Mouse (Mus musculus) Patski (cell line): ENCODE results near the gene Styxl1. TPM values are rescaled to one million over a fixed set of nuclear protein-coding genes. Genes with fewer than 3 reads are reported as not detected.

Experiments used
- ATAC-seq: fragments of 100-300 bp; one replicate; pipeline ENCODE4 v1.8.0; 2021
- CTCF ChIA-PET: fragments of 350-600 bp; sonication (Branson Sonifier 250); formaldehyde crosslinking; loops from one replicate; lab custom pipeline; 2022; ENCODE audit warnings: inconsistent platforms; lab: Charles Lee
- POLR2A ChIA-PET: fragments of 350-600 bp; sonication (Branson Sonifier 250); formaldehyde crosslinking; loops from one replicate; lab custom pipeline; 2022; ENCODE audit warnings: antibody characterized with exemption, inconsistent platforms; lab: Charles Lee
- DNase-seq: peaks from one replicate; pipeline ENCODE4 v3.0.0-alpha.2; 2011; ENCODE audit warnings: low read depth, low spot score
- H3K27me3 ChIP-seq: fragments of 371-371 bp; one replicate; pipeline ENCODE4 v1.5.1; 2021
- CTCF ChIP-seq: fragments of 100-300 bp; IDR thresholded peaks from one replicate; pipeline ENCODE4 v1.5.1; 2021
- in situ Hi-C: fragments of 300-500 bp; cut with MboI; formaldehyde crosslinking; loops from 3 replicates; pipeline ENCODE4 v1.11.1; 2018; ENCODE audit warnings: low pct_unique_long_range_greater_than_20kb, mixed read lengths
- polyA plus RNA-seq: library from polyadenylated mRNA; unstranded; gene quantifications from one replicate; pipeline ENCODE4 v1.2.3, GENCODE M21; 2021

Styxl1 gene
- polyA plus RNA-seq, 1 experiment from 2014 or later: 1.5 TPM

DNA sequence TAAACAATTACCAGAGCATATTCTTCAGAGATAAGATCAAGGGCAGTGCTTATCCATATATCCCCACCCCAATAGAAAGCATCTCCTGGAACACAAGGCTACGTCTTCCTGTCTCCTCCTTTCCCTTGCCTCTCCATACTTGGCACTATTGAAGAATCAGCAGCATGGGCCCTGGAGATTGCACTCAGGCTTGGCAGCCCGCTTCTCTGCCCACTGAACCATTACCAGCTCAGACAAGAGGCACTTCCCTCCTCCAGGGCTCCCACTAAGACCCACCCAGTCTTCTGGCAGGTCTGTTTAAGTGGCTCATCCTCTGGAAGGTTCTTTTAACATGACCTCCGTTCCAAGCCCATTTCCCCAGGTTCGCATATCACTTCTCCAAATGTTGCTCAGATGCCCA is 1.6 kb downstream of the Styxl1 start:
- POLR2A ChIA-PET: no interaction called here

DNA sequence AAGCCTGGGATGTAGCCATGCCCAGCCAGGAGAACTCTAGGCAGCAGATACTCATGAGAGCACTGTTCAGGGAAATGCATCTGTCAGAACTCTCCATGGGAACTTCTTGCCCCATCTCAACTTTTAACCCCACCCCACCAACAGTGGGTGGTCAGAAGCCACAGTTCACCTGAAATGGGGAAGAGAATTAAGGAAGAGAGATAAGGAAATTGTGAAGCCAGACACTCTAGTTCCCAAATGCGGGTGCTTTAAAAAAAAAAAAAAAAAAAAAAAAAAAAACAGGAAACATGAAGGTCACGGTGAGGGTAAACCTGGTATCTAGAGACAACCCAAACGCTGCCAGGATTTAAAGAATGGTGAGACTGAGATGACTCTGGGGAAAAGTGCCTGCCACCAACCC is 5.7 kb downstream of the Styxl1 start:
- TF ChIP-seq CTCF: no peak
- POLR2A ChIA-PET: no interaction called here
- ATAC-seq: no peak

More for the DNA sequence above, 1.6 kb downstream of the Styxl1 start:
- in situ Hi-C loops: no loop called here
- ATAC-seq (no peak), DNase-seq (no peak)
- H3K27me3 ChIP-seq: no peaks in the 10 kb centered on the region
- CTCF ChIA-PET: interaction anchor here (2.1 kb wide), 1 partner anchor 146 kb away, joined by 8 read pairs; no protein-coding TSS in a partner anchor
- no peak for TF ChIP-seq CTCF

DNA sequence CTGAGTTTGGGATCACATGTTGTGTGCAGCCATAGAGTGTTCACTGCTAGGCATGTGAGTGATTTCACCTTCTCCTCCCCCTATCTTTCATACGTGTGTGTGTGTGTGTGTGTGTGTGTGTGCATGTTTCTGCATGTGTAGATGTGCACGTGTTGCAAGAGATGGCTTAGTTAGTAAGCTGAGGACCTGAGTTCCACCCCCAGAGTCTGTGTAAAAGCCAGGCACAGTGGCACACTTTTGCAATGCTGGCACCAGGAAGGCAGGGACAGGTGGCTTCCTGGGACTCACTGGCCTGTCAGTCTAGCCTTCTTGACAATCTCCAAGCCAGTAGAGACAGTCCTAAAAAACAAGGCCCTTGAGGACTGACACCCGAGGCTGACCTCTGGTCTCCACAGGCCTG is 13.2 kb downstream of the Styxl1 start:
- H3K27me3 ChIP-seq: no peaks in the 10 kb centered on the region
- in situ Hi-C loops: loop anchor here (5.0 kb wide), 2 partner anchors 148 to 363 kb away; no protein-coding TSS in a partner anchor
- no peak for DNase-seq
- ChIA-PET POLR2A (no interaction called here), CTCF (interaction anchor here (3.9 to 4.2 kb wide), 2 partner anchors 134 to 149 kb away, joined by 23 read pairs; no protein-coding TSS in a partner anchor)
- no peak for TF ChIP-seq CTCF
- ATAC-seq: no peak

More for the DNA sequence above, 5.7 kb downstream of the Styxl1 start:
- DNase-seq: no peak
- in situ Hi-C loops: no loop called here
- no peaks in the 10 kb centered on the region for H3K27me3 ChIP-seq
- CTCF ChIA-PET: interaction anchor here (0.9 to 1.2 kb wide), 3 partner anchors 9 to 142 kb away, joined by 3 to 5 read pairs (median 3); no protein-coding TSS in a partner anchor

DNA sequence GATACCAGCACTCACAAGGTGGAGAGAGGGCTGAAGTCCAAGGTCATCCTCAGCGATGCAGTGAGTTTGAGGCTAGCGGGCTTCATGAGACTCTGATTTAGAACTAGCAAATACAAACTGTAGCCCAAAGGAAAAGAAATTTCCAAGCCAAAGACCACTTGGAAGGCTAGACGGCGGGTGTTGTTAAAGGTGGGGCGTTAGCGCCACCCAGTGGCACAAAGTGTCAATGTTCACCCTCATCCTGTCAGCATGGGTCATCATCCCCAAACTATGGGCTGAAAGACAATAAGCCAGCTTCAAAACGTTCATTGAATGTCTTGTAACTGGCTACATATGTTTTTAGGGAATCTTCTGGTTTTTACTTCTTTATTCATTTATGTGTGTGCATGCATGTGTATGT is 14.7 kb downstream of the Styxl1 start:
- POLR2A ChIA-PET: no interaction called here
- ATAC-seq (peak; percentile 29), DNase-seq (no peak)
- H3K27me3 ChIP-seq: no peaks in the 10 kb centered on the region
- peak; percentile 86 for TF ChIP-seq CTCF
- in situ Hi-C loops: no loop called here
- CTCF ChIA-PET: interaction anchor here (0.9 to 4.2 kb wide), 7 partner anchors 9 to 368 kb away, joined by 3 to 23 read pairs (median 3); no protein-coding TSS in a partner anchor

DNA sequence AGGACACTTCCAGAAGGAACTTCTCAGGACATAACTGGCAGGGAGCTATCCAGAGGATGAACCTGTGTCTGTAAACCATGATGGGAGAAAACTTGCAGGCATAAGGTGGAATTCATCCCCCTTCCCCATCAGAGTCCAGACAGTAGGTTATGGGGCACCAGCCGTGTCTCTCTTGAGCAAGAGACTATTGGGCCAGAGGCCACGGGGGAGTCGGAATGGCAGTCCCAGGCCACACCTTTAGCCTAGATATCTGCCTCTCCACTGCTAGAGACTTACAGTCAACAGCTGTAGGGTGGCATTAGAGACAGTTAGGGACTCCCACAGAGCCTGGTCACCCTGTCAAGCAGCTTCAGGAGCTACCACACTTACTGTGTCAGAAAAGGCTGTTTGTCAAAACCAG is 16.3 kb downstream of the Styxl1 start:
- CTCF ChIA-PET: interaction anchor here (1.5 to 4.2 kb wide), 2 partner anchors 132 to 146 kb away, joined by 5 to 23 read pairs; no protein-coding TSS in a partner anchor
- in situ Hi-C loops: no loop called here
- TF ChIP-seq CTCF: no peak
- ATAC-seq (no peak), DNase-seq (no peak)
- POLR2A ChIA-PET: no interaction called here
- H3K27me3 ChIP-seq: no peaks in the 10 kb centered on the region

DNA sequence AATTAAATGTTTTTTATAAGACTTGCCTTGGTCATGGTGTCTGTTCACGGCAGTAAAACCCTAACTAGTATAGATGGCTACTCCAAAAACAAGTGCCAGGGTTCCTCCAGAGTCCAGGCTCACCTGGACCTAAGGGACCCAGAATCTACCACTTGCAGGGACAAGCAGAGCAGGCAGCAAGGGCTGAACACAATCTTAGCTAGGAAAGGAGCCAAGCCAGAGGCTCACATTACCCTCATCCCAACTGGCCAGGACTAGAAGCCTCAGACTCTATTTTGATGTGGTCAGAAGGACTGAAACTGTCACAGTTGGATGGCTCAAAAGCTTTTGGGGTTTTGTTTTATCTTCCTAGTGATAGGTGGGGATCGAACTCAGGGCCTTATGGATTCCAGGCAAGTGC is 26.6 kb downstream of the Styxl1 start:
- in situ Hi-C loops: no loop called here
- CTCF ChIA-PET: interaction anchor here (2.3 kb wide), 1 partner anchor 121 kb away, joined by 8 read pairs; no protein-coding TSS in a partner anchor
- POLR2A ChIA-PET: interaction anchor here (0.6 to 1.2 kb wide), 2 partner anchors 63 to 65 kb away, joined by 3 to 4 read pairs; no protein-coding TSS in a partner anchor
- no peak for TF ChIP-seq CTCF
- no peaks in the 10 kb centered on the region for H3K27me3 ChIP-seq
- DNase-seq: no peak
- ATAC-seq: no peak

DNA sequence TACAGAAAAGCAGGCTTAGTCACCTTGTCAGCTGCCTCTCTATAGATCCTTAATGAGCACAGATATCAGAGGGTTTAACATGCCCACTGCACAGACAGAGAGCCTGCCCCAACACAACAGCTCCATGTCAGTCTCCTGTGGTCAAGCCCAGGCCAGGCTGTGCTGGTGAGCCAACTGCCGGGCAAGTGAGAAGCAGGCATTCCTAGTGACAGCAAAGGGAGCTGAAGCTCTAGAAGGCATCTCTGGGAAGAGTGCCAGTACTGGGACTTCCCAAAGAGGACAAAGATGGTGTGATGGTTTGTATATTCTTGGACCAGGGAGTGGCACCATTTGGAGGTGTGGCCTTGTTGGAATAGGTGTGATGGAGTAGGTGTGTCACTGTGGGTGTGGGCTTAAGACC is 27.1 kb downstream of the Styxl1 start:
- CTCF ChIA-PET: interaction anchor here (2.3 kb wide), 1 partner anchor 120 kb away, joined by 8 read pairs; no protein-coding TSS in a partner anchor
- no peaks in the 10 kb centered on the region for H3K27me3 ChIP-seq
- in situ Hi-C loops: no loop called here
- DNase-seq (no peak), ATAC-seq (no peak)
- POLR2A ChIA-PET: interaction anchor here (1.2 kb wide), 1 partner anchor 62 kb away, joined by 4 read pairs; no protein-coding TSS in a partner anchor
- TF ChIP-seq CTCF: no peak

DNA sequence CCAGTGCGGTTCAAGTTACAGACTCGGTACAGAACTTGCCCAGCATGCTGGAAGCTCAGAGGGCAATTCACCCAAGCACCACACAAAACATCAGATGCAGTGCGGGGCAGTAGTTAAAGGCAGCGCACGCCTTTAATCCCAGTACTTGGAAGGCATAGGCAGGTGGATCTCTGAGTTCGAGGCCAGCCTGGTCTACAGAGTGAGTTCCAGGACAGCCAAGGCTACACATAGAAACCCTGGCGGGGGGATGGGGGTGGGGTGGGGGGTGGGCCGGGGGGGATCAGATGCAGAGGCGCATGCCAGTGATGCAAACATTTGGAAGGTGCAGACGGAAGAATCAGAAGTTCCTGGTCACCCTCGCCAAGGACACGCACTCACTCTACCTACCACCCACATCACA is 33.4 kb downstream of the Styxl1 start:
- POLR2A ChIA-PET: interaction anchor here (1.1 kb wide), 1 partner anchor 21 kb away, joined by 3 read pairs; no protein-coding TSS in a partner anchor

DNA sequence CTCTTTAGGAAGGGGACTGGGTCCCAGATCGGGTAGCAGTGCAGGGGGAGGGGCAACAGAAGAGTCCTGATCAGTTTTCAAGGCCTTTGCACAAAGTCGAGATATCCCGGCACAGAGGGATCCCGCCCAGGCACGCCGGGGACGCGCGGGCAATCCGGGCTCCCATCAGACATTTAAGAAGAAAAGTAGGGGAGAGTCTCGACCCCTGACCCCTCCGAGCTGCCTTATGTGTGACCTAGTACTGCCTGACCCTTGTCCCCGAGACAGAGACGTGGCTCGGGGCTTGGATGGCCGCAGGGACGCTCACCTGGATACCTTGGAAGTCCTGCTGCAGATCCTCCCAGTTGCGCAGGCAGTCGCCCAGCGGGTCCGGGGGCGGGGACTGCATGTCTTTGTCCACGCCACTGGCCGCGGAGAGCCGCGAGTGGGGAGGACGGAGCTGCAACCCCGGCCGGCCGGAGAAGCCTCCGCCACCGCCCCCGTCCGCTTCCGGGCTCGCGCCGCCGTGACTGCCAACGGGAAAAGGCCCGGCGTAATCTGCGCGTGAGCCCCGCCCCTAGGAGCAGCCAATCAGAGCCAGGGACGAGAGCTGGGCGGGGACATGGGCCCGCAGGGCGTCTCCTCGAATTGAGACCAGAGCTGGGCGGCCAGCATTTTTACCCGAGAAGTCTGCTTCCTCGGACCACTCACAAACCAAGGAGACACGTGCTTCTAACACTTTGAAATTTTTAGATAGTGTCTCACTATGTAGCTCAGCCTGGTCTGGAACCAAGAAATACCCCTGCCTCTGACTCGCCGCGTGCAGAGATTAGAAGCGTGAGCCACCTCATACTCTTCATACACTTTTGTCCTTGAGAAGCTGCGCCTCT is 34.2 kb downstream of the Styxl1 start, which contains the start of gene Tmem120a:
Tmem120a (minus strand) TSS at position 708 of the 869 bp plus-strand sequence.
- in situ Hi-C loops: no loop called here
- ChIA-PET POLR2A (interaction anchor here (1.1 kb wide), 1 partner anchor 22 kb away, joined by 3 read pairs; no protein-coding TSS in a partner anchor), CTCF (interaction anchor here (0.9 to 3.1 kb wide), 5 partner anchors 14 to 128 kb away, joined by 3 to 12 read pairs (median 5); no protein-coding TSS in a partner anchor)
- DNase-seq: no peak
- ATAC-seq: peak; percentile 88
- no peaks in the 10 kb centered on the region for H3K27me3 ChIP-seq
- TF ChIP-seq CTCF: no peak

More for the DNA sequence above, 33.4 kb downstream of the Styxl1 start:
- no peak for TF ChIP-seq CTCF
- CTCF ChIA-PET: interaction anchor here (0.9 to 1.9 kb wide), 5 partner anchors 13 to 129 kb away, joined by 3 to 7 read pairs (median 3); no protein-coding TSS in a partner anchor
- ATAC-seq (no peak), DNase-seq (no peak)
- in situ Hi-C loops: loop anchor here (5.0 kb wide), 1 partner anchor 62 kb away; no protein-coding TSS in a partner anchor
- no peaks in the 10 kb centered on the region for H3K27me3 ChIP-seq

DNA sequence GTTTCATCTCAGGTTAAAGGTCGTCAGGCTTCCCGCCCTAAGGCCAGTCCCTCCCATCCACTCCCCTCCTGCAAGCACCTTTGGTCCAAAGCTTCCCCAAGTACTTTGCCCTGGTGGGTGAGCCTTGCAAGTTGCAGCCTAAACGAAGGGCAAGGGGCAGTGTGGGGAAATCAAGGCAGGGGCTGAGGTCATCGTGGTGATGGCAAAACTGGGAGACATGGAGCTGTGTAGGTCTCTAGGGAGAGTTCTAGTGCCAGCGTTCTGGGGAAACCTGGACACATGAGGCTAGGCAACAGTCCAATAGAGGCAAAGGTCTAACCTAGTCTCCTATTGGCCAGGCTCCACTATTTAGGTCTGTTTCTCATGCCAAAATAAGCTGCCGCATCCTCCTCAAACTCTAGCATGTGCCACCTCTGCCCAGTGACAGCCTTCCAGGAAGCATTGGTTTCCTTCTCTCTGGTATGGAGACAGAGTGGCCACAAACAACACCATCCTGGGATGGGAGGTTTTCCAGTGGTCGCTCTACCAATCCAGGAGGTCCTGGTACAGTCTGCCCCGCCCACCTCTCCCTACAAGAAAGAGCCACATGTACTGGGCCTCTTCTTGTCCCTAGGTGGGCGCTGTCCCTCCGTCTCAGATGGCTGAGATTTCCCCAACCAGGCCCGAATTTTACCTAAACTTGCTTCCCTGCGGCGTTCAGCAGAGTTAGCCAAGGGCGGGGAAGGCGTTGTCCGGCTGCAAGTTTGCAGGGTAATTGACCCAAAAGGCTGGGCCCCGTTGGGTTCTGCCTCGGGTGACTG is 35.0 kb downstream of the Styxl1 start:
- in situ Hi-C loops: no loop called here
- DNase-seq: no peak

More for the DNA sequence above, 35.0 kb downstream of the Styxl1 start:
- no peaks in the 10 kb centered on the region for H3K27me3 ChIP-seq
- ChIA-PET CTCF (interaction anchor here (3.1 kb wide), 1 partner anchor 17 kb away, joined by 12 read pairs; no protein-coding TSS in a partner anchor), POLR2A (no interaction called here)
- no peak for ATAC-seq
- no peak for TF ChIP-seq CTCF
